Mouse (Mus musculus) bone marrow macrophage, adult 2 months (primary cell): ENCODE results near the gene Dst.

Experiments
- CTCF ChIP-seq: IDR thresholded peaks from 2 replicates; pipeline ENCODE4 v1.5.1; 2012; ENCODE audit warnings: low read depth, mild to moderate bottlenecking, low read length, moderate library complexity
- POLR2A ChIP-seq: IDR thresholded peaks from 2 replicates; pipeline ENCODE4 v1.6.1; 2012; ENCODE audit warnings: mild to moderate bottlenecking, low read depth, low read length, borderline replicate concordance

DNA sequence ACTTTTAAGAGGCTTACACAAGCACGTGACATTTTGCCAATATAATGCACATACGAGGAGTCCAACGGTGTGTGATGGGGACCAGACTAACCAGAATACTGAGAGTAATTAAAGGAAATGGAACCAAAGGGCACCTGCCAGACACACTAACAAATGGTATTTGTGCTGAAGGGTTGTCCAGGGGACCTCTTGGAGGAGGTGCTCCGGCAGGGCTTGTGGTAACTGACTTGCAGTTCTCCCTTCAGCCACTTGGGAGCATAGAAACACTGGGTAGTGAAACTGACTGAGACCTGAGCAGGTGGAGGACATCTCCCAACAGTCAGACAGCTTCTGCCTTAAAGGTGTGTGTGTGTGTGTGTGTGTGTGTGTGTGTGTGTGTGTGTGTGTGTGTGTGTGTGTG, 153.1 kb downstream of the Dst start:
- TF ChIP-seq CTCF = peak; percentile 25; the same call in 1 of the 2 replicates
- no peak for TF ChIP-seq POLR2A
